Comparison of ENCODE assay signal across 9 mouse cellular contexts in genomic region chr3:152799738-152800431, GRCm38 (mm10).
DNase-seq lines count a peak whose midpoint lies in the region; ATAC-seq and TF ChIP-seq lines count a peak whose summit lies in the region.
"Had no signal": no experiment of that assay in that cellular context is flagged by ENCODE, and none has a peak within 500 bp of the region (broad histone marks: within the 10 kb centered on the region; RNA-seq: fewer than 3 reads in every experiment).

No protein-coding gene starts in this region.

- H3K27me3 ChIP-seq in liver, embryonic 11.5 days (replicated peaks; ENCODE audit: control insufficient read depth, insufficient read depth, low read length), result no peaks in the 10 kb centered on the region
- no peaks in the 10 kb centered on the region for H3K27me3 ChIP-seq in small intestine, adult 2 months (ENCODE audit: control insufficient read depth, insufficient read depth, low read length)
- H3K27me3 ChIP-seq: midbrain, embryonic 12.5 days had no signal

- no peak overlapping the region for H3K4me3 ChIP-seq in cortical plate, adult 2 months (ENCODE audit: insufficient read depth, low read length)
- no peak overlapping the region for H3K4me3 ChIP-seq in liver, embryonic 11.5 days (ENCODE audit: low read depth, low read length)
- no peak overlapping the region for H3K4me3 ChIP-seq in small intestine, adult 2 months (ENCODE audit: low read depth, low read length)
- H3K4me3 ChIP-seq: midbrain, embryonic 12.5 days had no signal

- H3K9me3 ChIP-seq in liver, embryonic 11.5 days (ENCODE audit: control insufficient read depth, low read length), result no peaks in the 10 kb centered on the region
- H3K9me3 ChIP-seq: midbrain, embryonic 12.5 days had no signal

- intact Hi-C loops in left cerebral cortex, postnatal 4 days (cut with DNase I), result loop anchor here (10.0 kb wide), 1 partner anchor 155 kb away; no protein-coding TSS in a partner anchor
- intact Hi-C loops in left cerebral cortex, postnatal 10 days (cut with DNase I), result no loop called here

- no peak overlapping the region for H3K9ac ChIP-seq in liver, embryonic 11.5 days (ENCODE audit: low read depth, low read length)
- H3K9ac ChIP-seq: midbrain, embryonic 12.5 days had no signal

- TF ChIP-seq POLR2A in cortical plate, adult 2 months (IDR thresholded peaks at IDR 0.05; ENCODE audit: extremely low read depth, insufficient read depth, low read length), result no peak
- no peak for TF ChIP-seq POLR2A in small intestine, adult 2 months (IDR thresholded peaks at IDR 0.05; ENCODE audit: low read depth, low read length)

- H3K27ac ChIP-seq in cortical plate, adult 2 months (ENCODE audit: insufficient read depth, low read length), result no peak overlapping the region
- no peak overlapping the region for H3K27ac ChIP-seq in liver, embryonic 11.5 days (ENCODE audit: low read depth, low read length)
- H3K27ac ChIP-seq in small intestine, adult 2 months (ENCODE audit: insufficient read depth, low read depth, low read length), result no peak overlapping the region
- H3K27ac ChIP-seq: midbrain, embryonic 12.5 days had no signal

- WGBS in liver, embryonic 11.5 days, result 74% methylated on average over 9 of the region's 9 CpGs
- WGBS in small intestine, adult 2 months, result 70% methylated on average over 9 of the region's 9 CpGs

- peak; percentile 68 for ATAC-seq in liver, embryonic 11.5 days (replicated peaks; ENCODE audit: low FRiP score)

- H3K4me1 ChIP-seq in cortical plate, adult 2 months (ENCODE audit: control insufficient read depth, insufficient read depth, low read length), result no peaks in the 10 kb centered on the region
- H3K4me1 ChIP-seq in liver, embryonic 11.5 days (replicated peaks; ENCODE audit: control insufficient read depth, insufficient read depth, low read length), result peaks cover 4% of the 10 kb centered on the region; the same call in 1 of the 2 replicates
- H3K4me1 ChIP-seq in small intestine, adult 2 months (ENCODE audit: control insufficient read depth, insufficient read depth, insufficient read length, low read length), result no peaks in the 10 kb centered on the region

- H3K36me3 ChIP-seq in liver, embryonic 11.5 days (ENCODE audit: control insufficient read depth, insufficient read depth, low read length), result no peaks in the 10 kb centered on the region
- H3K36me3 ChIP-seq in small intestine, adult 2 months (ENCODE audit: control insufficient read depth, insufficient read depth, low read length), result no peaks in the 10 kb centered on the region
- H3K36me3 ChIP-seq: midbrain, embryonic 12.5 days had no signal

- TF ChIP-seq CTCF in cortical plate, adult 2 months (IDR thresholded peaks at IDR 0.05; ENCODE audit: extremely low read depth, insufficient read depth, low read length), result peak; percentile 37; the same call in 1 of the 2 replicates
- TF ChIP-seq CTCF in small intestine, adult 2 months (IDR thresholded peaks at IDR 0.05; ENCODE audit: extremely low read depth, insufficient read length, insufficient replicate concordance, low read depth, low read length), result peak; percentile 37; the same call in 1 of the 2 replicates

- H3K4me2 ChIP-seq in liver, embryonic 11.5 days, result no peak overlapping the region
- H3K4me2 ChIP-seq: midbrain, embryonic 12.5 days had no signal

- DNase-seq in adrenal gland, postnatal 14 days, result peak; percentile 40
- no peak for DNase-seq in adrenal gland, postnatal 4 days (ENCODE audit: low spot score in 2 of 2)
- DNase-seq in left cerebral cortex, postnatal 4 days, result peak; percentile 24
- DNase-seq in left cerebral cortex, postnatal 10 days (ENCODE audit: extremely low spot score in 1 of 2, low spot score in 2 of 2), result no peak
- DNase-seq in liver, embryonic 11.5 days (ENCODE audit: low spot score), result no peak
- DNase-seq in urinary bladder, postnatal 14 days (ENCODE audit: low spot score), result no peak

Comparison
In these comparisons a context has a peak if more than half of its experiments do, and no peak if none do; other contexts are left out.
1. DNase-seq: peak in adrenal gland, postnatal 14 days (single experiment) and left cerebral cortex, postnatal 4 days (single experiment); none in adrenal gland, postnatal 4 days (0 of 2), left cerebral cortex, postnatal 10 days (0 of 2), liver, embryonic 11.5 days (single experiment) and urinary bladder, postnatal 14 days (single experiment).